In the genomic region with DNA sequence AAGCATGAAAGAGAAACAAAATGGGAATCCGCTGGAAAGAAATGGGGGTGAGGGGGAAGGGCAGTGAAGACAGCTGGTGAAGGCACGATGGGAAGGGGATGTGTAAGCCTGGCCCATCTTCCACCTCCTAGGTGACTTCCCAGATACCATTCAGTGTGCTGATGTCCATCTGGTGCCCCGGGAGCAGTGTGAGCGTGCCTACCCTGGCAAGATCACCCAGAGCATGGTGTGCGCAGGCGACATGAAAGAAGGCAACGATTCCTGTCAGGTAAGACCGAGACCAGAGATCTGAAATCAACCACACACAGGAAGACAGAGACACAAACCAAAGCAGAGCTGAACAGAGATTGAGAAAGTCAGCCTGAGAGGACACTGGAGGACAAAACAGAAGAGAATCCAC, we compare ENCODE assay signal across 25 mouse cellular contexts. TPM values are rescaled to one million over a fixed set of nuclear protein-coding genes. Genes with fewer than 3 reads are reported as not detected.
DNase-seq lines count a peak whose midpoint lies in the region; ATAC-seq lines count a peak whose summit lies in the region.
"Had no signal": no experiment of that assay in that cellular context is flagged by ENCODE, and none has a peak within 500 bp of the region (broad histone marks: within the 10 kb centered on the region; RNA-seq: fewer than 3 reads in every experiment).

No protein-coding gene starts in this region.

- DNase-seq in heart, adult 11 months: peak; percentile 71
- DNase-seq in heart, embryonic 10.5 days (ENCODE audit: low spot score): peak; percentile 62
- DNase-seq in heart, postnatal 10 days: no peak
- DNase-seq: adrenal gland, adult 2 months; adrenal gland, adult 8-10 months; adrenal gland, postnatal 10 days; adrenal gland, postnatal 14 days; adrenal gland, postnatal 25 days; adrenal gland, postnatal 36 days; B cell, adult 2 months; cerebellum, adult 11 months; cerebellum, adult 11-12 months; cerebellum, adult 18-20 months had no signal

- ATAC-seq in heart, embryonic 12.5 days (ENCODE audit: insufficient number of reproducible peaks, low FRiP score): no peak
- ATAC-seq: activated CD4-positive, CD25-positive, alpha-beta regulatory T cell, adult 4 months; CD4-positive, CD25-positive, alpha-beta regulatory T cell, adult 4 months; Patski had no signal

- no peak overlapping the region for H3K9ac ChIP-seq in heart, embryonic 12.5 days

- H3K4me3 ChIP-seq in heart, embryonic 12.5 days: no peak overlapping the region
- no peak overlapping the region for H3K4me3 ChIP-seq in heart, embryonic 10.5 days

- no peak overlapping the region for H3K27ac ChIP-seq in heart, embryonic 12.5 days (ENCODE audit: poor library complexity, severe bottlenecking)
- H3K27ac ChIP-seq in heart, embryonic 10.5 days: no peak overlapping the region

- H3K4me2 ChIP-seq in heart, embryonic 12.5 days: no peak overlapping the region

- WGBS in heart, embryonic 12.5 days: 82% methylated on average over 8 of the region's 8 CpGs
- 86% methylated on average over 8 of the region's 8 CpGs for WGBS in heart, embryonic 10.5 days

- no peaks in the 10 kb centered on the region; the same call in 1 of the 2 replicates for H3K27me3 ChIP-seq in heart, embryonic 12.5 days (replicated peaks)
- H3K27me3 ChIP-seq in heart, embryonic 10.5 days (ENCODE audit: insufficient read depth, poor library complexity, severe bottlenecking): no peaks in the 10 kb centered on the region
- H3K27me3 ChIP-seq: Patski had no signal

- H3K36me3 ChIP-seq in heart, embryonic 12.5 days: no peaks in the 10 kb centered on the region
- H3K36me3 ChIP-seq in heart, embryonic 10.5 days: no peaks in the 10 kb centered on the region
- H3K36me3 ChIP-seq: G1E had no signal

- no peaks in the 10 kb centered on the region for H3K9me3 ChIP-seq in heart, embryonic 12.5 days (replicated peaks)
- H3K9me3 ChIP-seq in heart, embryonic 10.5 days: 0 out of 2 replicates have a peak, but pooled peaks cover 3% of the 10 kb centered on the region
- H3K9me3 ChIP-seq: G1E had no signal

- intact Hi-C loops in heart, postnatal 10 days (cut with DNase I): no loop called here

- no peaks in the 10 kb centered on the region for H3K4me1 ChIP-seq in heart, embryonic 12.5 days (replicated peaks)
- H3K4me1 ChIP-seq in heart, embryonic 10.5 days: no peaks in the 10 kb centered on the region

RNA-seq across cellular contexts. Expression of a gene that starts 4.7 kb away (rescaled TPM):
- polyA plus RNA-seq in heart, embryonic 12.5 days (2016; fragmentation: Nextera tagmentation; extraction: Ambion mirVana): not detected in 2 replicates
- not detected in 2 replicates for polyA plus RNA-seq in heart, embryonic 10.5 days (2016; fragmentation: Nextera tagmentation; extraction: Ambion mirVana)
- total RNA-seq in heart, postnatal 10 days (2021): not detected
- total RNA-seq: adrenal gland, adult 18-20 months; adrenal gland, adult 2 months; adrenal gland, adult 8-10 months; adrenal gland, postnatal 10 days; adrenal gland, postnatal 14 days; adrenal gland, postnatal 25 days; adrenal gland, postnatal 36 days; adrenal gland, postnatal 4 days; CH12.LX; MEL had no signal
- polyA plus RNA-seq: activated CD4-positive, CD25-positive, alpha-beta regulatory T cell, adult 4 months; adrenal gland, adult 2 months; brain, embryonic 14.5 days; CD4-positive, CD25-positive, alpha-beta regulatory T cell, adult 4 months; G1E; Patski had no signal

RNA-seq across cellular contexts. Expression of a gene that starts 12.8 kb away (rescaled TPM):
- polyA plus RNA-seq in heart, embryonic 12.5 days (2016; fragmentation: Nextera tagmentation; extraction: Ambion mirVana): not detected in 2 replicates
- 0.14 TPM in 1 of 2 replicates, not detected in the other for polyA plus RNA-seq in heart, embryonic 10.5 days (2016; fragmentation: Nextera tagmentation; extraction: Ambion mirVana)
- total RNA-seq in heart, postnatal 10 days (2021): not detected
- total RNA-seq: adrenal gland, adult 18-20 months; adrenal gland, adult 2 months; adrenal gland, adult 8-10 months; adrenal gland, postnatal 10 days; adrenal gland, postnatal 14 days; adrenal gland, postnatal 25 days; adrenal gland, postnatal 36 days; adrenal gland, postnatal 4 days; CH12.LX; ES-E14; MEL had no signal
- polyA plus RNA-seq: activated CD4-positive, CD25-positive, alpha-beta regulatory T cell, adult 4 months; adrenal gland, adult 2 months; brain, embryonic 14.5 days; C2C12; CD4-positive, CD25-positive, alpha-beta regulatory T cell, adult 4 months; G1E; Patski had no signal

RNA-seq across cellular contexts. Expression of a gene that starts 17.9 kb away (rescaled TPM):
- polyA plus RNA-seq in heart, embryonic 12.5 days (2016; fragmentation: Nextera tagmentation; extraction: Ambion mirVana): 0.26 TPM in 1 of 2 replicates, not detected in the other
- not detected in 2 replicates for polyA plus RNA-seq in heart, embryonic 10.5 days (2016; fragmentation: Nextera tagmentation; extraction: Ambion mirVana)
- not detected for total RNA-seq in heart, postnatal 10 days (2021)
- total RNA-seq: adrenal gland, adult 18-20 months; adrenal gland, adult 2 months; adrenal gland, adult 8-10 months; adrenal gland, postnatal 10 days; adrenal gland, postnatal 14 days; adrenal gland, postnatal 25 days; adrenal gland, postnatal 36 days; adrenal gland, postnatal 4 days; CH12.LX; MEL had no signal
- polyA plus RNA-seq: activated CD4-positive, CD25-positive, alpha-beta regulatory T cell, adult 4 months; adrenal gland, adult 2 months; C2C12; G1E; Patski had no signal

RNA-seq across cellular contexts. Expression of a gene that starts 31.6 kb away (rescaled TPM):
- polyA plus RNA-seq in heart, embryonic 12.5 days (2016; fragmentation: Nextera tagmentation; extraction: Ambion mirVana): 24.4 and 25.0 TPM in 2 replicates
- polyA plus RNA-seq in heart, embryonic 10.5 days (2016; fragmentation: Nextera tagmentation; extraction: Ambion mirVana): 25.2 and 28.5 TPM in 2 replicates
- total RNA-seq in heart, postnatal 10 days (2021): 10 to 100 TPM; 13.0 to 19.9 TPM
- total RNA-seq: G1E, MEL had no signal
- polyA plus RNA-seq: G1E, Patski had no signal

RNA-seq across cellular contexts. Expression of a gene that starts 37.3 kb away (rescaled TPM):
- polyA plus RNA-seq in heart, embryonic 12.5 days (2016; fragmentation: Nextera tagmentation; extraction: Ambion mirVana): not detected in 2 replicates
- not detected in 2 replicates for polyA plus RNA-seq in heart, embryonic 10.5 days (2016; fragmentation: Nextera tagmentation; extraction: Ambion mirVana)
- not detected for total RNA-seq in heart, postnatal 10 days (2021)
- total RNA-seq: adrenal gland, adult 18-20 months; adrenal gland, adult 2 months; adrenal gland, adult 8-10 months; adrenal gland, postnatal 10 days; adrenal gland, postnatal 14 days; adrenal gland, postnatal 25 days; adrenal gland, postnatal 36 days; adrenal gland, postnatal 4 days; G1E; MEL had no signal
- polyA plus RNA-seq: activated CD4-positive, CD25-positive, alpha-beta regulatory T cell, adult 4 months; adrenal gland, adult 2 months; brain, embryonic 14.5 days; CD4-positive, CD25-positive, alpha-beta regulatory T cell, adult 4 months; G1E; Patski had no signal

Comparison
In these comparisons a context has a peak if more than half of its experiments do, and no peak if none do; other contexts are left out.
1. DNase-seq: peak in heart, adult 11 months (single experiment) and heart, embryonic 10.5 days (single experiment); none in heart, postnatal 10 days (0 of 2).